Mouse (Mus musculus): ENCODE results near the gene Gemin7. TPM values are rescaled to one million over a fixed set of nuclear protein-coding genes. Genes with fewer than 3 reads are reported as not detected.
A peak's percentile ranks its signal among the peaks of the same experiment; 100 is the strongest.
"Not testable (repeated sequence)": the region's sequence is repeated elsewhere in the genome, so short reads cannot be mapped to it uniquely, and the experiment has no call there.

Gemin7 gene
- 149 and 182 TPM in 2 replicates for polyA plus RNA-seq (2016; fragmentation: Nextera tagmentation; extraction: Ambion mirVana)

GRCm38 (mm10) chr7:19577141-19577852 is at the start of gene Gemin7, which contains the start of gene Zfp296:
TSS of gene Gemin7 (minus strand) at chr7:19577595.
TSS of gene Zfp296 (plus strand) at chr7:19577287.
- no peak for DNase-seq (ENCODE audit: low spot score)
- Histone ChIP-seq H3K36me3 (peaks cover 29% of the 10 kb centered on the region), H3K27me3 (ENCODE audit: insufficient read depth, poor library complexity, severe bottlenecking) (peaks cover 61% of the 10 kb centered on the region), H3K27ac (peak within 1 kb of the TSS; percentile 73), H3K4me1 (peaks cover 28% of the 10 kb centered on the region), H3K4me3 (peak within 1 kb of the TSS; percentile 60), H3K9me3 (no peaks in the 10 kb centered on the region)
- WGBS = under 1% methylated on average over 56 of the region's 56 CpGs

GRCm38 (mm10) chr7:19623433-19623832 is 46.0 kb upstream of the Gemin7 start:
- no peak for DNase-seq (ENCODE audit: low spot score)
- Histone ChIP-seq H3K4me1 (peaks cover 6% of the 10 kb centered on the region), H3K27ac (no peak overlapping the region), H3K36me3 (no peaks in the 10 kb centered on the region), H3K4me3 (no peak overlapping the region), H3K27me3 (ENCODE audit: insufficient read depth, poor library complexity, severe bottlenecking) (peaks cover 13% of the 10 kb centered on the region), H3K9me3 (no peaks in the 10 kb centered on the region)
- WGBS = 56% methylated on average over 2 of the region's 2 CpGs

GRCm38 (mm10) chr7:19622241-19622640 is 44.8 kb upstream of the Gemin7 start:
- H3K4me1 ChIP-seq = peaks cover 6% of the 10 kb centered on the region
- H3K36me3 ChIP-seq = no peaks in the 10 kb centered on the region
- peaks cover 13% of the 10 kb centered on the region for H3K27me3 ChIP-seq (ENCODE audit: insufficient read depth, poor library complexity, severe bottlenecking)
- no peak for DNase-seq (ENCODE audit: low spot score)
- WGBS = 27% methylated on average over 6 of the region's 6 CpGs
- H3K9me3 ChIP-seq = no peaks in the 10 kb centered on the region
- no peak overlapping the region for H3K4me3 ChIP-seq
- no peak overlapping the region for H3K27ac ChIP-seq

- H3K4me3 ChIP-seq = no peak overlapping the region
- peaks cover 6% of the 10 kb centered on the region for H3K4me1 ChIP-seq
- 90% methylated on average over 7 of the region's 7 CpGs for WGBS
- no peak for DNase-seq (ENCODE audit: low spot score)
- H3K9me3 ChIP-seq = no peaks in the 10 kb centered on the region
- H3K27me3 ChIP-seq (ENCODE audit: insufficient read depth, poor library complexity, severe bottlenecking) = peaks cover 13% of the 10 kb centered on the region
- H3K36me3 ChIP-seq = no peaks in the 10 kb centered on the region
- H3K27ac ChIP-seq = no peak overlapping the region
Observed at GRCm38 (mm10) chr7:19620811-19621210, 43.4 kb upstream of the Gemin7 start.

GRCm38 (mm10) chr7:19619004-19619801 is 41.8 kb upstream of the Gemin7 start:
- H3K36me3 ChIP-seq = no peaks in the 10 kb centered on the region
- H3K9me3 ChIP-seq = no peaks in the 10 kb centered on the region
- H3K4me3 ChIP-seq = peak overlapping the region; percentile 59
- peak; percentile 90 for DNase-seq (ENCODE audit: low spot score)
- peaks cover 13% of the 10 kb centered on the region for H3K27me3 ChIP-seq (ENCODE audit: insufficient read depth, poor library complexity, severe bottlenecking)
- H3K4me1 ChIP-seq = peaks cover 6% of the 10 kb centered on the region
- H3K27ac ChIP-seq = peak overlapping the region; percentile 69
- 4% methylated on average over 35 of the region's 35 CpGs for WGBS

GRCm38 (mm10) chr7:19615036-19615577 is 37.7 kb upstream of the Gemin7 start:
- Histone ChIP-seq H3K36me3 (no peaks in the 10 kb centered on the region), H3K4me1 (peaks cover 6% of the 10 kb centered on the region), H3K9me3 (no peaks in the 10 kb centered on the region), H3K4me3 (no peak overlapping the region), H3K27me3 (ENCODE audit: insufficient read depth, poor library complexity, severe bottlenecking) (peaks cover 9% of the 10 kb centered on the region), H3K27ac (no peak overlapping the region)
- no peak for DNase-seq (ENCODE audit: low spot score)
- WGBS = 87% methylated on average over 12 of the region's 12 CpGs

GRCm38 (mm10) chr7:19610969-19611368 is 33.6 kb upstream of the Gemin7 start:
- Histone ChIP-seq H3K4me3 (no peak overlapping the region), H3K9me3 (no peaks in the 10 kb centered on the region), H3K4me1 (no peaks in the 10 kb centered on the region), H3K27me3 (ENCODE audit: insufficient read depth, poor library complexity, severe bottlenecking) (no peaks in the 10 kb centered on the region), H3K36me3 (no peaks in the 10 kb centered on the region), H3K27ac (no peak overlapping the region)
- no peak for DNase-seq (ENCODE audit: low spot score)
- 76% methylated on average over 5 of the region's 5 CpGs for WGBS

GRCm38 (mm10) chr7:19609641-19610332 is 32.4 kb upstream of the Gemin7 start:
- Histone ChIP-seq H3K9me3 (no peaks in the 10 kb centered on the region), H3K4me3 (no peak overlapping the region), H3K27me3 (ENCODE audit: insufficient read depth, poor library complexity, severe bottlenecking) (no peaks in the 10 kb centered on the region), H3K27ac (no peak overlapping the region), H3K36me3 (no peaks in the 10 kb centered on the region), H3K4me1 (no peaks in the 10 kb centered on the region)
- WGBS = 91% methylated on average over 12 of the region's 12 CpGs
- no peak for DNase-seq (ENCODE audit: low spot score)

GRCm38 (mm10) chr7:19607291-19607690 is 29.9 kb upstream of the Gemin7 start:
- H3K4me1 ChIP-seq = peaks cover 19% of the 10 kb centered on the region
- DNase-seq (ENCODE audit: low spot score) = no peak

GRCm38 (mm10) chr7:19604606-19605214 is 27.3 kb upstream of the Gemin7 start:
- 58% methylated on average over 10 of the region's 10 CpGs for WGBS
- DNase-seq (ENCODE audit: low spot score); H3K9me3 ChIP-seq; H3K27me3 ChIP-seq (ENCODE audit: insufficient read depth, poor library complexity, severe bottlenecking): not testable (repeated sequence)
- H3K36me3 ChIP-seq = peaks cover 34% of the 10 kb centered on the region
- peaks cover 26% of the 10 kb centered on the region for H3K4me1 ChIP-seq
- H3K27ac ChIP-seq = peak overlapping the region; percentile 95
- H3K4me3 ChIP-seq = peak overlapping the region; percentile 99

More at GRCm38 (mm10) chr7:19607291-19607690, 29.9 kb upstream of the Gemin7 start:
- Histone ChIP-seq H3K36me3 (peaks cover 10% of the 10 kb centered on the region), H3K27ac (no peak overlapping the region), H3K9me3 (no peaks in the 10 kb centered on the region), H3K4me3 (no peak overlapping the region), H3K27me3 (ENCODE audit: insufficient read depth, poor library complexity, severe bottlenecking) (no peaks in the 10 kb centered on the region)
- WGBS = 73% methylated on average over 5 of the region's 5 CpGs

GRCm38 (mm10) chr7:19603849-19604605 is 26.6 kb upstream of the Gemin7 start, which contains the start of gene Clasrp:
TSS of gene Clasrp (minus strand) at chr7:19604486.
- Histone ChIP-seq H3K4me3 (peak within 1 kb of the TSS; percentile 99), H3K27ac (peak within 1 kb of the TSS; percentile 95), H3K27me3 (ENCODE audit: insufficient read depth, poor library complexity, severe bottlenecking) (no peaks in the 10 kb centered on the region), H3K4me1 (peaks cover 26% of the 10 kb centered on the region), H3K36me3 (peaks cover 41% of the 10 kb centered on the region), H3K9me3 (no peaks in the 10 kb centered on the region)
- WGBS = 1% methylated on average over 57 of the region's 57 CpGs
- peak; percentile 98 for DNase-seq (ENCODE audit: low spot score)

All from heart, embryonic 10.5 days (tissue).